Mouse (Mus musculus) cortical plate, adult 2 months (tissue): ENCODE measurements around the gene Mpv17. TPM values are rescaled to one million over a fixed set of nuclear protein-coding genes. Genes with fewer than 3 reads are reported as not detected.

Experiments
- H3K27ac ChIP-seq: fragments of 200-500 bp; 2 replicates; pipeline ENCODE4 v1.5.1; 2012; ENCODE audit warnings: low read length, control low read depth, inconsistent platforms; ENCODE audit not compliant: insufficient read depth
- H3K4me1 ChIP-seq: fragments of 200-500 bp; 2 replicates; pipeline ENCODE4 v1.6.1; 2011; ENCODE audit warnings: low read length; ENCODE audit not compliant: control insufficient read depth, insufficient read depth
- H3K4me3 ChIP-seq: fragments of 200-500 bp; 2 replicates; pipeline ENCODE4 v1.5.1; 2011; ENCODE audit warnings: mild to moderate bottlenecking, low read length, control low read depth; ENCODE audit not compliant: insufficient read depth
- CTCF ChIP-seq: fragments of 200-500 bp; IDR thresholded peaks from 2 replicates; pipeline ENCODE4 v1.5.1; 2011; ENCODE audit warnings: mild to moderate bottlenecking, control low read depth, low read length; ENCODE audit not compliant: insufficient read depth; ENCODE audit errors: extremely low read depth
- POLR2A ChIP-seq: fragments of 200-500 bp; IDR thresholded peaks from 2 replicates; pipeline ENCODE4 v1.6.1; 2011; ENCODE audit warnings: mild to moderate bottlenecking, low read length, control low read depth; ENCODE audit not compliant: insufficient read depth; ENCODE audit errors: extremely low read depth
- polyA plus RNA-seq: library from polyadenylated mRNA; depleted of rRNA; stranded (reverse); fragments of >200 nt; gene quantifications from 2 replicates; pipeline ENCODE4 v1.2.3, GENCODE M21; 2012

Gene Mpv17
- polyA plus RNA-seq, 1 experiment: 96.7 TPM

DNA sequence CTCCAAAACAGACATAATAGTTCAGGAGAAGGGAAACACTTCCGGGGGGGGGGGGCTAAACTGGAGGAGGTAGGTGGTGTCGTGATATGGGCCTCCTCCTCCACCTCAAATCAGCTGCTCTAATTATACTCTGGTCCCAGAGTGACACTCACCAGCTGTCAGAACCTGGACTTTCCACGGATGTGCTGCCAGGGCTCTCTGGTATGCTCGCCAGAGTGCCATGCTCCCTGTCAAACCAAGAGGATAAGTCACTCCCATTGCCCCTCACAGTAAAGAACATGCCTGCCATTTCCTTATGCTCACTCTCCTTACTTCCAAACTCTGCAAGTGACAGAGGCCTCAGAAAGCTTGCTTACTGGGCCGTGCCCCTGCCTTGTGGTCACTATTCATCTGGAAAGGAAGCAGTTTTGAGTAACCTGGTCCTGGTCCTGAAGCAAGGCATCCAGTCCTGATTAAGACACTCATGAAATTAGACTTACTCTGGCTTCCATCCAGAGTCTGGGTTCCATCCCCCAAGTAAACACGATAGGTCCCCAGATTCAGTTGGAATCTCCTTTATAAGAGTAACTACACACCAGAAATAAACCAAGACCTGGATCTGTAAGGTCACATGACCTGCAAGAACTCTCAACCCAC, 417 bp downstream of the Mpv17 start:
- H3K4me1 ChIP-seq: peaks cover 4% of the 10 kb centered on the region
- peak overlapping the region; percentile 74 for H3K4me3 ChIP-seq
- TF ChIP-seq POLR2A (no peak), CTCF (no peak)
- H3K27ac ChIP-seq: peak overlapping the region; percentile 74; the same call in 1 of the 2 replicates

DNA sequence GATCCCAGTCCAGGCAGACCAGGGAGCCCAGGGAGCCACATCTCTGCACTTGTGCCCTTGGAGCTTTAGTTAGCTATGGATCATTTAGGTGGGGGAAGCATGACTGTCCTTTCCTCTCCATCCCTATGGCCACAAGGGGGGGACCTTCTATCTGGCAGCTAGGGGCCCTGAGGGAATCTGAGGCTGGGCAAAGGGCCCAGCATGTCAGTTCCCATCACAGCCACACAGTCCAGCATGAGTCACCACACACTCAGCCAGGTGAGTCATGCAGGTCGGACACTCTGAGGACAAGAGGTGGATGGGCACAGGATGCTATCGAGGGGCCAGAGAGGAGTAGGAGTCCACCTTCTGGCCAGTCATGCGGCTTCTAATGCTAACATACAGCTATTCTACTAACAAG, 2.3 kb downstream of the Mpv17 start:
- peaks cover 4% of the 10 kb centered on the region for H3K4me1 ChIP-seq
- no peak overlapping the region for H3K4me3 ChIP-seq
- no peak overlapping the region for H3K27ac ChIP-seq
- TF ChIP-seq CTCF (no peak), POLR2A (no peak)

DNA sequence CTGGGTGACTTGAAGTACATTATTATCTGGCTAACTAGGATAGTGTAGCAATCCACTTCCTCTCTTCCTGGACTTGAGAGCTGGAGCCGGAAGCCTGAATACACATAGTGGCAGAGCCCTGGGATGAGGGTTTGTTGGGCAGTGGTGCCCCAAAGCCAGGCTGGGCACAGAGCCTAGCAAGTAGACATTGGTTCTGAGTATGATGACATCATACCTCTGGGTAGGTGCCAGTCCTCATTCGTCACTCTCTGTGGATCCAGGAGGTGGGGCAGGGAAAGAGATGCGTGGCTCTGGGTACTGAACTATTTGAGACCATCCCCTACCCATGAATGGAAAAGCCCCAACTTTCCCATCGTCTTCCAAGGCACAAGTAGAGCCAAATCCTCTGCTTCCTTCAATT, 4.3 kb downstream of the Mpv17 start:
- Histone ChIP-seq H3K4me1 (peaks cover 4% of the 10 kb centered on the region), H3K27ac (no peak overlapping the region), H3K4me3 (no peak overlapping the region)
- TF ChIP-seq POLR2A: no peak
- no peak for TF ChIP-seq CTCF

DNA sequence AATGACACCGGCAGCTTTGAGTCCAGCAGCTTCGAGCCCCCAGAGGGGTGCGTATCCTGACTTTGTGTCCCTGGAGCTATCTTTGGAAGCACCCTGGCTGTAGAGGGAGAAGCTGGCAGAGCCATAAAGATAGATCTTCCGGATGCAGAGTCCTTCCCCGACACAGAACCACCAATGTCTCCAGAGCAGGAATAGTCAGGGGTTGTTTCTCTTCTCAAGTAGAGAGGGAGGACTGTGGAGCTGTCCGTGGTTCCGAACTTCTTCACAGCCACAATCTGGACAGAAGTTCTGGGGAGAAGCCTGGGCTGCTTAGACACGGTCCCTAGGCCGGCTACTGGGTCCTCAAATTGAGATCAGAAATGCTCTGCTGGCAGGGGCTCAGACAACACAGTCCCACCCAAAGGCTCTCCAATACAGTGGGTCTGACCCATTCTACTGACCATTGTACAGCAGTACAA, 15.1 kb downstream of the Mpv17 start:
- no peaks in the 10 kb centered on the region for H3K4me1 ChIP-seq
- no peak for TF ChIP-seq CTCF
- TF ChIP-seq POLR2A: no peak
- H3K4me3 ChIP-seq: peak overlapping the region; percentile 29; the same call in 1 of the 2 replicates

DNA sequence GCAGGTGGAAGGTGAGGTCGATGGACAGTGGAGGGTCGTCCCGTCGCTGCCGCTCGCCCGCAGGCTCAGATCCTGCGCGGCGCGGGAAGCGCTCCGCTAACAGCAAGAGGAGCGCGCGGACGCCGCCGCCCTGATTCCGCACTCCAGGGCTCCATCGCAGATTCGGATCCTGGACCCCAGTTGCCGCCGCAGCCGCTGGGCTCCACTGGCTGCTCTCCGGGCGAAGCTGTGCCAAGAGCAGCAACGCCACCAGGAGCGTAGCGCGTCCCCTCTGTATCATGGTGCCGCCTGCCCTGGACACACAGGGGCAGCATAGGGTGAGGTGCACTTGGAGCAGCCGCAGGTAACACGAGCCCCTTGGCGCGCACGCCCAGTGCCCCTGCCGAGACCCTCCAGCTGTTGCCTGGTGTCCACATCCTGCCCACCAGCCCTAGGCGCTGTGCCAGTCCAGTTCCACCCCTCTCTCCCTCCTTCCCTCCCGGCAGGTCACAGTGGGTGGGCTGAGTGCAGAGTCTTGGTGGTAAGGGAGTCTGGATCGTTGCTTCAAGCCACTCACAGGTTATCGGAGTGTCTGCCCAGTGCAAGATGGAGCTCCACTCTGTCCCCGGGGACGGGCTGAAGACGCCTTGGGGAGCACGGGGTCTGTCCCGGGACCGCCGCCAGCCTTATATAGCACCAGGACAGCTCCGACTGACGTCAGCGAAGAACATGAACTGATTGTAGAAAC, 15.6 kb downstream of the Mpv17 start, which contains the start of gene Ucn:
Ucn (minus strand) TSS at position 589 of the 727 bp plus-strand sequence.
- TF ChIP-seq CTCF (no peak), POLR2A (no peak)
- no peak within 1 kb of the TSS for H3K27ac ChIP-seq
- no peaks in the 10 kb centered on the region for H3K4me1 ChIP-seq
- H3K4me3 ChIP-seq: peak within 1 kb of the TSS; percentile 29

More for the DNA sequence above, 15.1 kb downstream of the Mpv17 start:
- H3K27ac ChIP-seq: no peak overlapping the region

DNA sequence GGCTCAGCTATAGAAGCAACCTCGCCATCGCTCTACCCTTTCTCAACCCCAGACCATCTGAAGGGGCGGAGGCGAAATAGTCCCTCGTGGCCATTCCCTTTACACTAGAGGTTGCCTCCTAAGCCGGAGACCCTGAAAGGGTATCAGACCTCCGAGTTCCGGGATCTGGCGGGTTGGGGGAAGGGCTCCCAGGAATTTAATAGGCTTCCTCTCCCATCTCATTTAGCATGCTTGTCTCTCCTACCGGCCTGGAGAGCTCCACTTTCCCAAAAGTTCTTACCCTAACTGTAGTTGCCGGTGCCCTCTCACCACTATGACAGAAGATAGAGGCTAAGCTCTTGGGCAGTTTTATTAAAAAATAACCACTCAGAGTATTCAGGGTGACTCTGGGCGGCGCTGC, 16.4 kb downstream of the Mpv17 start:
- peak overlapping the region; percentile 29 for H3K4me3 ChIP-seq
- no peaks in the 10 kb centered on the region for H3K4me1 ChIP-seq
- H3K27ac ChIP-seq: no peak overlapping the region
- no peak for TF ChIP-seq CTCF
- TF ChIP-seq POLR2A: no peak

DNA sequence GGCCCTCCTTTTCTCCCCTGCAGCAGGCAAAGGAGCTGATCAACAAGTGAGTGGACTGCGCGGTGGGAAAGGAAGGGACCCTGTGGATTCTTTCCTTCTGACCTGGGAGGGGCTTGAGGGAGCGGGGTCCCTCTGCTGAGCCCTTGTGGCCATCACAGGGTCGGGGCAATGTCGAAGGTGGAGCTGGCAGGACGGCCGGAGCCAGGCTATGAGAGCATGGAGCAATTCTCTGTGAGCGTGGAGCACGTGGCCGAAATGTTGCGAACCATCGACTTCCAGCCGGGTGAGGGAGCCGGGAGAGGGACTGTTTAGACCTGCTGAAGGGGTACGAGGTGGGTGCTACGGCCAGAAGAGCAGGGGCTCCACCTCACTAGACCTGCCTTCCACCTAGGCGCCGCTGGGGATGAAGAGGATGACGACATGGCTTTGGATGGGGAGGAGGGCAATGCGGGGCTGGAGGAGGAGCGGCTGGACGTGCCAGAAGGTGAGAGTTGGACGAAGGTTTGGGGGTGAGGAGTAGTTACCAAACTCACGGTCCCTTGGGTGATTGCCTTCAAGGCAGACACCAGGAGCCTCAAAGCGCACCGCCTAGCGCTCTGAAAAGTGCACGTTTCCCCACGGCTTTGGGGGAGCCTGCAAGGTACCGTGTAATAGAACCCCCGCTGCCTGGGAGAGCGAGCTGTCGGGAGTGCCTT, 17.2 kb downstream of the Mpv17 start:
- Histone ChIP-seq H3K4me1 (no peaks in the 10 kb centered on the region), H3K27ac (no peak overlapping the region), H3K4me3 (peak overlapping the region; percentile 29; the same call in 1 of the 2 replicates)
- no peak for TF ChIP-seq POLR2A
- TF ChIP-seq CTCF: no peak

DNA sequence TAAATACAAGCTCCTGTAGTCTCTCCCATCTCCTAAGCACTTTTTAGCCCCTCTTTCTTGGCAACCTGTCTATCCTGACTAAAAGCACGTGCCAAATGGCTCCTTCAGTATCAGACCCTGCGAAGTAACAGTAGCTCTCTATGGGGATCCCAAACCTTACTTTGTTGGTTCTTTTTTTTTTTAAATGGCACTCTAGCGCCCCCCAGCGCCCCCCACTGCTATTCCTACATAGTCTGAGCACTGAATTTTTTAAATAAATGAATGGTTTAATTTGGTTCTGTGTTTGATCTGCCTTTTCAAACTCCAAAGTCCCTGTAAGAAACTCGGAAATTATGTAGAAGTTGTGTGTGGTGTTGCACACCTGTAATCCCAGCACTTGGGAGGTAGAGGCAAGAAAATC, 28.0 kb downstream of the Mpv17 start:
- H3K27ac ChIP-seq: no peak overlapping the region
- no peak overlapping the region for H3K4me3 ChIP-seq
- no peak for TF ChIP-seq POLR2A
- 0 out of 2 replicates have a peak, but pooled peaks have one; percentile 6 for TF ChIP-seq CTCF
- no peaks in the 10 kb centered on the region for H3K4me1 ChIP-seq

DNA sequence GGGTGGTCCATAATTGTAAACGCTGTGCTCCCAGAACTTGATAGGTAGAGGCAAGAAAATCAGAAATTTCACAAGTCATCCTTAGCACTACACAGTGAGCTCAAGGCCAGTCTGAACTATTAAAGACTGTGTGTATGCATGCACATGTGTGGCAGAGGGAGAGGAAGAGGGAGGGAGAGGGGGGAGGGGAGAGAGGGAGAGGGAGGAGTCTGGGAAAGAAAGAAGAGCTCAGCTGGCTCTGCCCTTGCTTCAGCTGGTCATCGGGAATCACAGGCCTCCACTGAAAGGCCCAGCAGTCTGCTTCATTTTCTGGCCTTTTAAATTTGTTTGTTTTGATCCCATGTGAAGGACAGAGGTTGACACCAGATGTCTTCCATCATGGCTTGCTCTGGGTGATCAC, 30.6 kb downstream of the Mpv17 start:
- Histone ChIP-seq H3K4me3 (no peak overlapping the region), H3K4me1 (no peaks in the 10 kb centered on the region), H3K27ac (no peak overlapping the region)
- TF ChIP-seq CTCF: no peak
- TF ChIP-seq POLR2A: no peak

DNA sequence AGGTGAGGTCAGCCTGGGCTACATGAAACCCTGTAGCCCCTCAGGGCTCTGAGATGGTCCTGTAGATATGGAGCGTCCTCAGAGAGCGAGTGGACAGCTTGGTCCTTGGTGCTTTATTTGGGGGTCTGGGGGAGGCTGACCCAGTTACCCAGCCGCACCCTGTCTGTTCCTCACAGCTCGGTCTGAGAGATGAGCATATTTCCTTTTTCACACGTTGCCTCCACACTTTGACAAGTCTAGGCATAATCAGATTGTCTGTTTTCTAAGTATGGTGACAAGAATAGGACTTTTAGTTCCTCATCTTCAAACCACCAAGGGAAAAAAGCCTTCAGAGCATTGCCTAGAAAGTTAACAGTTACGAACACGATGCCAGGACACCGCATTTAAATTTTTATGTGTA, 32.9 kb downstream of the Mpv17 start:
- no peak overlapping the region for H3K4me3 ChIP-seq
- H3K4me1 ChIP-seq: no peaks in the 10 kb centered on the region
- TF ChIP-seq POLR2A (no peak), CTCF (no peak)
- H3K27ac ChIP-seq: no peak overlapping the region
